Mouse (Mus musculus) testis, adult 2 months (tissue): Measurements from ENCODE around the gene Bhlhe41. TPM values are rescaled to one million over a fixed set of nuclear protein-coding genes. Genes with fewer than 3 reads are reported as not detected.

Experiments
- H3K27ac ChIP-seq: fragments of 200-500 bp; 2 replicates; pipeline ENCODE4 v1.5.1; 2012; ENCODE audit warnings: low read depth, low read length; ENCODE audit not compliant: control insufficient read depth, insufficient read depth
- H3K27me3 ChIP-seq: fragments of 200-500 bp; 2 replicates; pipeline ENCODE4 v1.6.1; 2012; ENCODE audit warnings: mild to moderate bottlenecking, low read length, moderate library complexity; ENCODE audit not compliant: control insufficient read depth, insufficient read depth
- H3K36me3 ChIP-seq: fragments of 200-500 bp; 2 replicates; pipeline ENCODE4 v1.6.1; 2012; ENCODE audit warnings: mild to moderate bottlenecking, low read length; ENCODE audit not compliant: control insufficient read depth, insufficient read depth
- H3K4me1 ChIP-seq: fragments of 200-500 bp; 2 replicates; pipeline ENCODE4 v1.6.1; 2012; ENCODE audit warnings: low read length; ENCODE audit not compliant: control insufficient read depth, insufficient read depth
- H3K4me3 ChIP-seq: fragments of 200-500 bp; 2 replicates; pipeline ENCODE4 v1.5.1; 2012; ENCODE audit warnings: low read depth, mild to moderate bottlenecking, low read length, moderate library complexity, mixed read lengths; ENCODE audit not compliant: control insufficient read depth
- CTCF ChIP-seq: fragments of 200-500 bp; IDR thresholded peaks from 2 replicates; pipeline ENCODE4 v1.5.1; 2012; ENCODE audit warnings: low read depth, mild to moderate bottlenecking, inconsistent platforms, low read length, moderate library complexity; ENCODE audit not compliant: control insufficient read depth, insufficient read depth, insufficient replicate concordance
- POLR2A ChIP-seq: fragments of 200-500 bp; IDR thresholded peaks from 2 replicates; pipeline ENCODE4 v1.6.1; 2012; ENCODE audit warnings: low read depth, mild to moderate bottlenecking, inconsistent platforms, low read length, moderate library complexity; ENCODE audit not compliant: control insufficient read depth
- polyA plus RNA-seq: library from polyadenylated mRNA; depleted of rRNA; stranded (reverse); fragments of >200 nt; gene quantifications from 2 replicates; pipeline ENCODE4 v1.2.3, GENCODE M21; 2012; rRNA removed

Gene Bhlhe41
- polyA plus RNA-seq, 1 experiment = 0.40 TPM

DNA sequence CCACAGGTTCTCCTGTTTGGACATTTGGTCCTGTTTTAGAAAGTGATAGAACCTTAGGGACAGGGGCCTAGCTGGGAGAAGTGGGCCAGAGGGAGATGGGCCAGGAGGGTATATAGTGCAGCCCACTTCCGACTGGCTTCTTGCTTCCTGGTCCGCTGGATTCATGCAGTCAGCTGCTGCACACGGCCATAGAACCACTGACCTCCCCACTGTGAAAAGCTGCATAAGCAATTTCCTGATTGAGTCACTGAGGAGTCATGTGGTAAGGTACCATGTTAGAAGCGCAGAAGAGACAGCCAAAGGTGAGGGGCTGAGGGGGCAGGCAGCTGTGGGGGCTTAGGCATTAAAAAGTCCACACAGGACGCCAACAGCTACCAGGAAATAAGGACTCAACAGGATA is 43.1 kb downstream of the Bhlhe41 start:
- Histone ChIP-seq H3K27ac (no peak overlapping the region), H3K4me1 (no peaks in the 10 kb centered on the region), H3K4me3 (no peak overlapping the region), H3K36me3 (no peaks in the 10 kb centered on the region), H3K27me3 (no peaks in the 10 kb centered on the region)
- TF ChIP-seq CTCF = no peak
- TF ChIP-seq POLR2A = no peak

DNA sequence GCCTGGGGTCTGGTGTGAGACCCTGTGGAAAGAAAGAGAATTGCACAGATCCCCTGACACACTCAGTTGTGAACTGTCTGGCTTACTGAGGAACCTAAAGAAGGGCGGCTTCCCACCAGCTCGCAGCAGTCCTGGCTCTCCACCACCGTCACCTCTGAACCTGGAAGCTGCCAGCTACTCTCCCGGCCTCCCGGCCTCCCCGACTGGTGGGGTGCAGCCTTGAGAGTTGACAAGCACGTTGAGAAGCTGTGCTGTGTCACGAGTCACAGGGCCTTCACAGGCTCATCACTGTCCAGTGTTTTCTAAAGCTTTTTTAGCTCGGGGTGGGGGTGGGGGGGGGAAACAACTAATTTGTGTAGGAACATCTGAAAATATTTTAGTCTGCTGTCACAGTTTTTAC is 46.2 kb downstream of the Bhlhe41 start:
- no peak overlapping the region for H3K27ac ChIP-seq
- H3K36me3 ChIP-seq = no peaks in the 10 kb centered on the region
- H3K4me1 ChIP-seq = no peaks in the 10 kb centered on the region
- no peak overlapping the region for H3K4me3 ChIP-seq
- no peaks in the 10 kb centered on the region for H3K27me3 ChIP-seq
- TF ChIP-seq CTCF (no peak), POLR2A (no peak)

DNA sequence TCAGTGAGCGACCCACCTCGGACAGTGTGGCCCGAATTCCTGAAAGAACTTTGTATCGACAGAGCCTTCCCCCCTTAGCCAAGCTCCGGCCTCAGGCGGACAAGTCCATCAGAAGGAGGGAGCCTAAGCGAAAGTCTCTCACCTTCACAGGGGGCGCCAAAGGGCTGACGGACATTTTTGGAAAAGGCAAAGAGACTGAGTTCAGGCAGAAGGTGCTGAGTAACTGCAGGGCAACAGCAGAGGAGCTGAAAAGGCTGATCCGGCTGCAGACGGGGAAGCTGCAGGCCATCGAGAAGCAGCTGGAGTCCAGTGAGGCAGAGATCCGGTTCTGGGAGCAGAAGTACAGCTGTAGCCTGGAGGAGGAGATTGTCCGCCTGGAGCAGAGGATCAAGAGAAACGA is 50.2 kb downstream of the Bhlhe41 start:
- no peak overlapping the region for H3K4me3 ChIP-seq
- no peaks in the 10 kb centered on the region for H3K27me3 ChIP-seq
- H3K4me1 ChIP-seq = no peaks in the 10 kb centered on the region
- TF ChIP-seq POLR2A (no peak), CTCF (no peak)
- H3K36me3 ChIP-seq = no peaks in the 10 kb centered on the region
- H3K27ac ChIP-seq = no peak overlapping the region

DNA sequence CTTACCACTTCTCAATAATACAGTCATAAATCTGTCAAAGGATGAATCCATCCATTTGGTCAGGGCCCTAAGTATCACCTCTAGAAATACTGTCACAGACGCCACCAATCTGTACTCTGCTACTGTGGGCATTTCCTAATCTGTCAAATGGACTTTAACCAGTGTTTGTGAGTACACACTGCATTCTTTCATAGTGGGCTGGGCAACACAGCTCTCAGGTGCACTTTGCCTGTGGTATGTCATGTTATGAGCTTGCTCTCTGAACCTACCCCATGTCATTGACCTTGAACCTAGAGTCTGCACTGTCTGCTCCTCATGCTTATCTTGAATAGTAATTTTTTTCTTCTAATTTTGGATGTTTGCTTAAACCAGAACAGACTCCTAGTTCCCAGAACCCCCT is 54.2 kb downstream of the Bhlhe41 start:
- H3K27me3 ChIP-seq = no peaks in the 10 kb centered on the region
- H3K36me3 ChIP-seq = no peaks in the 10 kb centered on the region
- no peak overlapping the region for H3K27ac ChIP-seq
- H3K4me1 ChIP-seq = no peaks in the 10 kb centered on the region
- no peak overlapping the region for H3K4me3 ChIP-seq
- no peak for TF ChIP-seq POLR2A
- TF ChIP-seq CTCF = no peak

DNA sequence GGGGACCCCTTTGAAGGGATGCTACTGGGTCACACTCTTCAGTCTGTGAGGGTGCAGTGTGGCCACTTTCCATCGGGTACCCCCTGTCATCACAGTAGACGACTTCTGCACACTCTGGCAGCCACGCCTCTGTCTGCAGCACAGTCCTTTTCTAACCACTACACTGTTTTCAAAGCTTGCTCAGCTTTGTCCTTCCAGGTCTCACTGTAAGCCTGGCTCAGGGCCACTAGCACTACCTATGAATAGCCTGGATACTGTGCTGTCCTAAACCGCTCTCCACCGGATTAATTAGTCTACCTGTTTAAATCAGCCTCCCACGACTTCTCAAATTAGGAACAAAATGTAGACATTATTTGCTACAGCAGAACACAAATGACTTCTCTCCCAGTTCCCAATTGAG is 55.3 kb downstream of the Bhlhe41 start:
- no peak for TF ChIP-seq CTCF
- TF ChIP-seq POLR2A = no peak
- Histone ChIP-seq H3K4me3 (no peak overlapping the region), H3K27ac (no peak overlapping the region), H3K4me1 (no peaks in the 10 kb centered on the region), H3K36me3 (no peaks in the 10 kb centered on the region), H3K27me3 (no peaks in the 10 kb centered on the region)

DNA sequence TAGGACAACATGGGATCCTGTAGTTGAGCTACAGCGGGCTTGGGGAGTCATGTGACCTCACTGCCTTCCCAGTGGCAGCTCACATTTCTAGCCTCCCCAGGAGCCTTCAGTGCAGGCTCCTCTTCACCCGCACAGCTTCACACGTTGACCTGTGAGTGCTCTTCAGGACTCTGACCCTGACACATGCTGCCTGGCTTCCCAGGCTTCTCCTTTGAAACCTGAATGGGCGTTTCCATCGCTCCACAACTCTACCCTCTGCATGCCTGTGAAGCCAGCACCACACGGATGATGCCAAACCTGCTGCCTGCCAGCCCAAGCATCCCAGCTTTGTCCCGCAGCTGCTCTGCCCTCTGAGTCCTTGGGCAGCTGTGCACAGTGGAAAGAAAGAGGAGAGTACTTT is 55.8 kb downstream of the Bhlhe41 start:
- Histone ChIP-seq H3K27ac (no peak overlapping the region), H3K4me1 (no peaks in the 10 kb centered on the region), H3K4me3 (no peak overlapping the region), H3K36me3 (no peaks in the 10 kb centered on the region), H3K27me3 (no peaks in the 10 kb centered on the region)
- no peak for TF ChIP-seq POLR2A
- no peak for TF ChIP-seq CTCF

Other genes starting within 250 kb of the Bhlhe41 start
- gene Tuba3b, start 249.8 kb downstream of the Bhlhe41 start, polyA plus RNA-seq = 1,453 and 1,540 TPM in 2 replicates
- gene Rassf8, start 118.8 kb downstream of the Bhlhe41 start, polyA plus RNA-seq = 3.1 and 3.9 TPM in 2 replicates
- 1.0 and 1.1 TPM in 2 replicates for gene Sspn, start 66.1 kb upstream of the Bhlhe41 start, polyA plus RNA-seq